Mouse (Mus musculus): Measurements from ENCODE around the gene Slc12a6. TPM values are rescaled to one million over a fixed set of nuclear protein-coding genes. Genes with fewer than 3 reads are reported as not detected.
"Not testable (repeated sequence)": the region's sequence is repeated elsewhere in the genome, so short reads cannot be mapped to it uniquely, and the experiment has no call there.

The Slc12a6 gene
- polyA plus RNA-seq, 1 experiment: 97.8 TPM

DNA sequence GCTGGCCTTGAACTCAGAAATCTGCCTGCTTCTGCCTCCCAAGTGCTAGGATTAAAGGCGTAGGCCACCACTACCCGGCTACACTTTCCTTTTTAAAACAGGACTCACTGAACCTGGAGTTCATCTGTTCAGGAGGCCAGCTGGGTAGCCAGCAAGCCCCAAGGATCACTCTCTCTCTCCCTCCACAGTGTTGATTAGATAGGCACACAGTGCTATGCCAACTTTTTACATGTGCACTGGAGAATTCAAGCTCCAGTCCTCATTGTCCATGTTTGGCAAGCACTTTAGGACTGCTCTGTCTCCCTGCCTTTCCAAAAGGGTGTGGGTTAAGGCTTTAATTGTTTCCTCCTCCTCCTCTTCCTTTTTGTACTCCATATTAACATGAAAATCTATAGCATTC lies 4.4 kb downstream of the Slc12a6 start:
- Histone ChIP-seq H3K27me3 (ENCODE audit: control insufficient read depth, insufficient read depth, low read length) (no peaks in the 10 kb centered on the region), H3K4me1 (replicated peaks; ENCODE audit: control insufficient read depth, insufficient read depth, low read length) (peaks cover 14% of the 10 kb centered on the region), H3K27ac (ENCODE audit: control insufficient read depth, insufficient read depth, low read length) (no peak overlapping the region), H3K36me3 (ENCODE audit: control insufficient read depth, insufficient read depth, low read length) (no peaks in the 10 kb centered on the region), H3K4me3 (ENCODE audit: control insufficient read depth, insufficient read depth, low read length) (no peak overlapping the region)
- DNase-seq: no peak
- WGBS: 58% methylated on average over 2 of the region's 2 CpGs
- TF ChIP-seq POLR2A (IDR thresholded peaks at IDR 0.05; ENCODE audit: control insufficient read depth, extremely low read depth, insufficient read depth, low read length, poor library complexity) (no peak), CTCF (IDR thresholded peaks at IDR 0.05; ENCODE audit: borderline replicate concordance, control insufficient read depth, extremely low read depth, insufficient read depth, low read length, poor library complexity) (no peak)

DNA sequence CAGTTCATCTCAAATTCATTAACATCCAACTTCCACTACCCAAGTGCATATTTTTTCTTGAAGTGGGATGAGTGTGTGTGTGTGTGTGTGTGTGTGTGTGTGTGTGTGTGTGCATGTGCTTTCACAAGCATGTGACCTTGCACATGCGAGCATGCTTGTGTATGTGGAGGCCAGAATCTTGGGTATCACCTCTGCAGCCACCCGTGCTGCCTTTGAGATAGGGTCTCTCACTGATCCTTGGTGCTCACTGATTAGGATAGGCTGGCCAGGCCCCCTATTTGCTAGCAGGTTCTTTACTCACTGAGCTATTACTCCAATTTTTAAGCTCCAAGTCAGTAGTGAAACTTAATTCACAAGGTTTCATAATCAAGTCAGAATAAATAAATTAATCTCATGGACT lies 7.3 kb downstream of the Slc12a6 start:
- Histone ChIP-seq H3K27ac (ENCODE audit: control insufficient read depth, insufficient read depth, low read length) (no peak overlapping the region), H3K4me3 (ENCODE audit: control insufficient read depth, insufficient read depth, low read length) (no peak overlapping the region), H3K27me3 (ENCODE audit: control insufficient read depth, insufficient read depth, low read length) (no peaks in the 10 kb centered on the region), H3K36me3 (ENCODE audit: control insufficient read depth, insufficient read depth, low read length) (no peaks in the 10 kb centered on the region), H3K4me1 (replicated peaks; ENCODE audit: control insufficient read depth, insufficient read depth, low read length) (peaks cover 14% of the 10 kb centered on the region)
- no peak for TF ChIP-seq POLR2A (IDR thresholded peaks at IDR 0.05; ENCODE audit: control insufficient read depth, extremely low read depth, insufficient read depth, low read length, poor library complexity)
- DNase-seq: no peak
- WGBS: 95% methylated on average over 2 of the region's 2 CpGs

DNA sequence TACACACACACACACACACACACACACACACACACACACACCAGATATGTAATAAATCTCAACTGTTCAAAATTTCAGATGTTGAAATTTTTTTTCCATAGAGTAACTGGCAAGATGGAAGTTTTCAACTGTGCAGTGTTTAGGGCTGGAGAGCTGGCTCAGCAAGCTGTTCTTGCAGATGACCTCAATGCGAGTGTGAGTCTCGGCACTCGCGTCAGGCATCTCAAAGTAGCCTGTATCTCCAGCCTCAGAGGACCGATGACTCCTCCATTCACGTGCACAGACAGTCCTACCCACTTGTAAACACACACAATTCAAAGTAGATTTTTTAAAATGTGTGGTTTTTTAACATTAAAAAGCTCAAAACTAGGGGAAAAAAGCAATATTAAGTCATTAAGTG lies 7.8 kb downstream of the Slc12a6 start:
- no peak overlapping the region for H3K27ac ChIP-seq (ENCODE audit: control insufficient read depth, insufficient read depth, low read length)
- H3K27me3 ChIP-seq (ENCODE audit: control insufficient read depth, insufficient read depth, low read length): no peaks in the 10 kb centered on the region
- H3K4me1 ChIP-seq (replicated peaks; ENCODE audit: control insufficient read depth, insufficient read depth, low read length): peaks cover 11% of the 10 kb centered on the region
- H3K36me3 ChIP-seq (ENCODE audit: control insufficient read depth, insufficient read depth, low read length): no peaks in the 10 kb centered on the region
- no peak overlapping the region for H3K4me3 ChIP-seq (ENCODE audit: control insufficient read depth, insufficient read depth, low read length)
- no peak for DNase-seq
- TF ChIP-seq CTCF (IDR thresholded peaks at IDR 0.05; ENCODE audit: borderline replicate concordance, control insufficient read depth, extremely low read depth, insufficient read depth, low read length, poor library complexity) (no peak), POLR2A (IDR thresholded peaks at IDR 0.05; ENCODE audit: control insufficient read depth, extremely low read depth, insufficient read depth, low read length, poor library complexity) (no peak)
- 96% methylated on average over 6 of the region's 6 CpGs for WGBS

DNA sequence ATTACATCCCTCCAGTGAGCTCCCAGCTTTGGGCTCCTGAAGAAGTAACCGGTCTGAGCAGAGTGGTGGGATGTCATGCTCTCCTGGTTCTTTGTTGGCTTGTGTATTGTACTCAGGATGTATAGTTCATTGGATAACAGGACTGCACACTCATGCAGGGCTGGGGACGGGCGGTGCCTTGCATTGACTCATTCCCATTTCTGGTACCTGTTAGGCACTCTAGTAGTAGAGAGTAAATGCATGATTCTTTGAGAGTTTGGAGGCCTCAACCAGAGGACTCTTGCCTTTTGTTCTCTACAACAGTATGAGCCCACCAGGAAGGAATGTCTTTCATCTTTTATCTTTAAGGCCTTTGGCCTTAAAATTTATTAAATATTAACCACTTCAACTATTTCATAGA lies 11.2 kb downstream of the Slc12a6 start:
- no peaks in the 10 kb centered on the region for H3K36me3 ChIP-seq (ENCODE audit: control insufficient read depth, insufficient read depth, low read length)
- no peak for TF ChIP-seq CTCF (IDR thresholded peaks at IDR 0.05; ENCODE audit: borderline replicate concordance, control insufficient read depth, extremely low read depth, insufficient read depth, low read length, poor library complexity)
- no peak for TF ChIP-seq POLR2A (IDR thresholded peaks at IDR 0.05; ENCODE audit: control insufficient read depth, extremely low read depth, insufficient read depth, low read length, poor library complexity)
- no peaks in the 10 kb centered on the region for H3K27me3 ChIP-seq (ENCODE audit: control insufficient read depth, insufficient read depth, low read length)
- no peak overlapping the region for H3K27ac ChIP-seq (ENCODE audit: control insufficient read depth, insufficient read depth, low read length)
- no peak overlapping the region for H3K4me3 ChIP-seq (ENCODE audit: control insufficient read depth, insufficient read depth, low read length)
- WGBS: 97% methylated on average over 3 of the region's 3 CpGs
- DNase-seq: no peak
- no peaks in the 10 kb centered on the region for H3K4me1 ChIP-seq (replicated peaks; ENCODE audit: control insufficient read depth, insufficient read depth, low read length)

GRCm38 (mm10) chr2:112282846-112283245 lies 17.2 kb downstream of the Slc12a6 start:
- Histone ChIP-seq H3K27ac (ENCODE audit: control insufficient read depth, insufficient read depth, low read length) (no peak overlapping the region), H3K4me3 (ENCODE audit: control insufficient read depth, insufficient read depth, low read length) (no peak overlapping the region), H3K27me3 (ENCODE audit: control insufficient read depth, insufficient read depth, low read length) (no peaks in the 10 kb centered on the region), H3K36me3 (ENCODE audit: control insufficient read depth, insufficient read depth, low read length) (no peaks in the 10 kb centered on the region), H3K4me1 (replicated peaks; ENCODE audit: control insufficient read depth, insufficient read depth, low read length) (peaks cover 6% of the 10 kb centered on the region)
- WGBS: 98% methylated on average over 1 of the region's 1 CpGs
- DNase-seq: no peak
- TF ChIP-seq POLR2A (IDR thresholded peaks at IDR 0.05; ENCODE audit: control insufficient read depth, extremely low read depth, insufficient read depth, low read length, poor library complexity) (no peak), CTCF (IDR thresholded peaks at IDR 0.05; ENCODE audit: borderline replicate concordance, control insufficient read depth, extremely low read depth, insufficient read depth, low read length, poor library complexity) (no peak)

GRCm38 (mm10) chr2:112284363-112285030 lies 18.9 kb downstream of the Slc12a6 start:
- no peak for DNase-seq
- TF ChIP-seq CTCF (IDR thresholded peaks at IDR 0.05; ENCODE audit: borderline replicate concordance, control insufficient read depth, extremely low read depth, insufficient read depth, low read length, poor library complexity) (0 out of 2 replicates have a peak, but pooled peaks have one; percentile 10), POLR2A (IDR thresholded peaks at IDR 0.05; ENCODE audit: control insufficient read depth, extremely low read depth, insufficient read depth, low read length, poor library complexity) (no peak)
- H3K4me1 ChIP-seq (replicated peaks; ENCODE audit: control insufficient read depth, insufficient read depth, low read length): peaks cover 6% of the 10 kb centered on the region
- peak overlapping the region; percentile 58; the same call in 1 of the 2 replicates for H3K27ac ChIP-seq (ENCODE audit: control insufficient read depth, insufficient read depth, low read length)
- H3K4me3 ChIP-seq (ENCODE audit: control insufficient read depth, insufficient read depth, low read length): peak overlapping the region; percentile 10; the same call in 1 of the 2 replicates
- 32% methylated on average over 21 of the region's 21 CpGs for WGBS
- H3K27me3 ChIP-seq (ENCODE audit: control insufficient read depth, insufficient read depth, low read length): no peaks in the 10 kb centered on the region
- H3K36me3 ChIP-seq (ENCODE audit: control insufficient read depth, insufficient read depth, low read length): no peaks in the 10 kb centered on the region

DNA sequence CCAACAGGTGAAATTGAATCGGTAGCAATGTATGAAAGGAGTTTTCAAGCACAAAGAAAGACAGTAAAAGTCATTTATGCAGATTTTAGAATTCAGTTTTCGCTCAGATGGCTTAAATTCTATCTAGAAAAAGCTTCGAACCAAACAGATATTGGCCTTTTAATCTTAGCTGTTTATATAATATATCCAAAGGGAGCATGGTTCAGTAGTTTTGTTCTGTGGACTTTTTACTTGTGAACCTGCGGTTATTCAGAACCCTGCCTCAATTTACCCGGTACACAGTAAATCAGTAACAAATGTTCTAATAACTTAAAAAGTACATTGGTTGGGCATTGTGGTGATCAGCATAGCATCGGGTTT lies 19.4 kb downstream of the Slc12a6 start:
- Histone ChIP-seq H3K27me3 (ENCODE audit: control insufficient read depth, insufficient read depth, low read length) (no peaks in the 10 kb centered on the region), H3K4me1 (replicated peaks; ENCODE audit: control insufficient read depth, insufficient read depth, low read length) (peaks cover 6% of the 10 kb centered on the region), H3K36me3 (ENCODE audit: control insufficient read depth, insufficient read depth, low read length) (no peaks in the 10 kb centered on the region), H3K4me3 (ENCODE audit: control insufficient read depth, insufficient read depth, low read length) (no peak overlapping the region), H3K27ac (ENCODE audit: control insufficient read depth, insufficient read depth, low read length) (no peak overlapping the region)
- DNase-seq: no peak
- TF ChIP-seq CTCF (IDR thresholded peaks at IDR 0.05; ENCODE audit: borderline replicate concordance, control insufficient read depth, extremely low read depth, insufficient read depth, low read length, poor library complexity) (no peak), POLR2A (IDR thresholded peaks at IDR 0.05; ENCODE audit: control insufficient read depth, extremely low read depth, insufficient read depth, low read length, poor library complexity) (no peak)
- 70% methylated on average over 6 of the region's 6 CpGs for WGBS

GRCm38 (mm10) chr2:112286062-112286461 lies 20.4 kb downstream of the Slc12a6 start:
- H3K4me3 ChIP-seq (ENCODE audit: control insufficient read depth, insufficient read depth, low read length); DNase-seq; H3K4me1 ChIP-seq (replicated peaks; ENCODE audit: control insufficient read depth, insufficient read depth, low read length); H3K27ac ChIP-seq (ENCODE audit: control insufficient read depth, insufficient read depth, low read length); H3K36me3 ChIP-seq (ENCODE audit: control insufficient read depth, insufficient read depth, low read length); H3K27me3 ChIP-seq (ENCODE audit: control insufficient read depth, insufficient read depth, low read length): not testable (repeated sequence)
- 97% methylated on average over 1 of the region's 1 CpGs for WGBS
